Mouse (Mus musculus): ENCODE data around the gene 2200002J24Rik. TPM values are rescaled to one million over a fixed set of nuclear protein-coding genes. Genes with fewer than 3 reads are reported as not detected.
A peak's percentile ranks its signal among the peaks of the same experiment; 100 is the strongest.

2200002J24Rik gene
- polyA plus RNA-seq, 1 experiment from 2014 or later: not detected

DNA sequence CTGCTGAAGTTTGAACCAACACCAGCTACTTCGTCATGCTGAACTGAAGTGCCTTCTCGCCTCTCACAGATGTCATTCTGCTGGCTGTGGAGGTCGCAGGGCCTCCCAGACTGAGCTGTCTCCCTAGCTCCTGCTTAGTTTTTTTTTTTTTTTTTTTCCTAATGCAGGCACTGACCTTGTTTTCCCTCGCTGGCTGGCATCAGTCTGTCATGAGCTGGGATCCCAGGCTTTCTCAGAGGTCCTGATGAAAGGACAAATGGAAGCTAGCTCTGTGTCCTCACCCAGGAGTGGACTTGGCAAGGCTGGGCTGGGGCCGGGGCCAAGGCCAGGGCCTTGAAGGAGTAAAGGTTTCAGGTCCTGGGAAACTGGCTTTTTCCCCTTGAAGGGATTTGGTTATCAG lies 16.8 kb upstream of the 2200002J24Rik start:
- H3K36me3 ChIP-seq (ENCODE audit: control insufficient read depth, insufficient read depth, low read length): no peaks in the 10 kb centered on the region
- no peak overlapping the region for H3K9ac ChIP-seq (ENCODE audit: low read length)
- H3K27me3 ChIP-seq (ENCODE audit: control insufficient read depth, insufficient read depth, low read length): no peaks in the 10 kb centered on the region; the same call in 1 of the 2 replicates
- no peak overlapping the region for H3K4me2 ChIP-seq (ENCODE audit: low read depth, severe bottlenecking)
- no peaks in the 10 kb centered on the region for H3K9me3 ChIP-seq (ENCODE audit: control insufficient read depth, low read length)
- WGBS: 58% methylated on average over 5 of the region's 5 CpGs
- no peak for ATAC-seq (ENCODE audit: insufficient number of reproducible peaks, low FRiP score, low TSS enrichment, low read depth)
- no peak for DNase-seq (ENCODE audit: low spot score)
- H3K4me1 ChIP-seq (ENCODE audit: control insufficient read depth, insufficient read depth, low read length): no peaks in the 10 kb centered on the region
- no peak overlapping the region for H3K27ac ChIP-seq (replicated peaks; ENCODE audit: low read depth, low read length)
- no peak overlapping the region for H3K4me3 ChIP-seq (ENCODE audit: low read depth, low read length)

DNA sequence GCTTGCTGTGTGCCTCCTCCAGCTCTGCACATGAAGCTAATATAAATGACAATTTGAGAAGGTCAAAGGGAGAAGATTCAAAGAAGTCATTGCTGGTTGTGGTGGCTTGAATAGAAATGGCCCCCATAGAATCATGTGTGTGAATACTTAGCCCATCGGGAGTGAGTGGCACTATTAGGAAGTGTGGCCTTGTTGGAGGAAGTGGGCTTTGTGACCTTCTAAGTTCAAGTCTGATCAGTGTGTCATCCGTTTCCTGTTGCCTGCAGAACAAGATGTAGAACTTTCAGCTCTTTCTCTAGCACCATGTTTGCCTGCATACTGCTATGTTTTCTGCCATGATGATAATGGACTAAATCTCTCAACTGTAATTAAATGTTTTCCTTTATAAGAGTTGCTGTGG lies 15.3 kb upstream of the 2200002J24Rik start:
- 74% methylated on average over 2 of the region's 2 CpGs for WGBS
- H3K9ac ChIP-seq (ENCODE audit: low read length): no peak overlapping the region
- DNase-seq (ENCODE audit: low spot score) (no peak), ATAC-seq (ENCODE audit: insufficient number of reproducible peaks, low FRiP score, low TSS enrichment, low read depth) (no peak)
- H3K9me3 ChIP-seq (ENCODE audit: control insufficient read depth, low read length): no peaks in the 10 kb centered on the region
- no peak overlapping the region for H3K4me2 ChIP-seq (ENCODE audit: low read depth, severe bottlenecking)
- H3K36me3 ChIP-seq (ENCODE audit: control insufficient read depth, insufficient read depth, low read length): no peaks in the 10 kb centered on the region
- no peaks in the 10 kb centered on the region for H3K4me1 ChIP-seq (ENCODE audit: control insufficient read depth, insufficient read depth, low read length)
- no peak overlapping the region for H3K27ac ChIP-seq (replicated peaks; ENCODE audit: low read depth, low read length)
- no peak overlapping the region for H3K4me3 ChIP-seq (ENCODE audit: low read depth, low read length)
- H3K27me3 ChIP-seq (ENCODE audit: control insufficient read depth, insufficient read depth, low read length): peaks cover 9% of the 10 kb centered on the region

DNA sequence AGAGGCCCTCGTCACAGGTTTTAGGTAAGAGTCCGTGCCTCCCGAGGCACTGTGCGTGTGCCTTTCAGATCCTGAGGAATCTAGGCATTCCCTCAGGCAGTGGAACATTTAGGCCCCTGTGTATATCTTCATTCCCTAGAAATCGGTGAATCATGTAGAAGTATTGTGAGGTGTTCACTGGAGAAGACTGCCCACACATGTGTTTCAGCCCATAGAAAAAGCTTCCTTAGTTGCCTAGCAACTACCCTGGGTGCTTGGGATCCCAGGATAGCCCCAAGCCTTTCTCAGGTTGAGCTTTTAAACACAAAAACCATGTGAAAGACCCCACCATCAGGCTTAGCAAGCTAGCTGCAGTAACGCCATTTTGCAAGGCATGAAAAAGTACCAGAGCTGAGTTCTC lies 10.4 kb upstream of the 2200002J24Rik start:
- Histone ChIP-seq H3K27ac (replicated peaks; ENCODE audit: low read depth, low read length) (no peak overlapping the region), H3K4me1 (ENCODE audit: control insufficient read depth, insufficient read depth, low read length) (no peaks in the 10 kb centered on the region), H3K9me3 (ENCODE audit: control insufficient read depth, low read length) (no peaks in the 10 kb centered on the region), H3K27me3 (ENCODE audit: control insufficient read depth, insufficient read depth, low read length) (peaks cover 9% of the 10 kb centered on the region), H3K4me2 (ENCODE audit: low read depth, severe bottlenecking) (no peak overlapping the region), H3K4me3 (ENCODE audit: low read depth, low read length) (no peak overlapping the region), H3K9ac (ENCODE audit: low read length) (no peak overlapping the region), H3K36me3 (ENCODE audit: control insufficient read depth, insufficient read depth, low read length) (no peaks in the 10 kb centered on the region)
- DNase-seq (ENCODE audit: low spot score) (no peak), ATAC-seq (ENCODE audit: insufficient number of reproducible peaks, low FRiP score, low TSS enrichment, low read depth) (no peak)
- 78% methylated on average over 6 of the region's 6 CpGs for WGBS

DNA sequence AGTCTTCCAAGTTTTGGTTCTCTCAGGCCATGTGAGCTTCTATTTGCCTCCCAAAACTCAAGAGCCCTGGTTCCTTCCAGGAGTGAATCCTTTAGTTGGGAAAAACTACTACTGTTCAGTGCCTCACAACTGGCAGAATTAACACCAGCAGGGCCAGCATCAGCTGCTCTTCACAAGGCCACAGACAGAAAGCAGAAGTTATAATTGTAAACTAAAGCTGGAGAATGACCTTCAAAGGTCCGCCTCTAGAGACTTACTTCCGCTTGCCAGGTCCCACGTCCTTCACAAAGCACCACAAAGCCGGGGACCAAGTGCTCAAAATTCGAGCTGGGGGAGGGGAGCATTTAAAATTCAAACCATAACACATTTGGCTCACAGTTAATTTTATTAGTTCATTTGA lies 625 bp upstream of the 2200002J24Rik start:
- no peak for DNase-seq (ENCODE audit: low spot score)
- no peaks in the 10 kb centered on the region for H3K36me3 ChIP-seq (ENCODE audit: control insufficient read depth, insufficient read depth, low read length)
- 68% methylated on average over 5 of the region's 5 CpGs for WGBS
- H3K4me1 ChIP-seq (ENCODE audit: control insufficient read depth, insufficient read depth, low read length): no peaks in the 10 kb centered on the region
- ATAC-seq (ENCODE audit: insufficient number of reproducible peaks, low FRiP score, low TSS enrichment, low read depth): no peak
- no peaks in the 10 kb centered on the region for H3K9me3 ChIP-seq (ENCODE audit: control insufficient read depth, low read length)
- H3K9ac ChIP-seq (ENCODE audit: low read length): no peak overlapping the region
- no peak overlapping the region for H3K4me3 ChIP-seq (ENCODE audit: low read depth, low read length)
- H3K27ac ChIP-seq (replicated peaks; ENCODE audit: low read depth, low read length): no peak overlapping the region
- H3K27me3 ChIP-seq (ENCODE audit: control insufficient read depth, insufficient read depth, low read length): no peaks in the 10 kb centered on the region
- H3K4me2 ChIP-seq (ENCODE audit: low read depth, severe bottlenecking): no peak overlapping the region

DNA sequence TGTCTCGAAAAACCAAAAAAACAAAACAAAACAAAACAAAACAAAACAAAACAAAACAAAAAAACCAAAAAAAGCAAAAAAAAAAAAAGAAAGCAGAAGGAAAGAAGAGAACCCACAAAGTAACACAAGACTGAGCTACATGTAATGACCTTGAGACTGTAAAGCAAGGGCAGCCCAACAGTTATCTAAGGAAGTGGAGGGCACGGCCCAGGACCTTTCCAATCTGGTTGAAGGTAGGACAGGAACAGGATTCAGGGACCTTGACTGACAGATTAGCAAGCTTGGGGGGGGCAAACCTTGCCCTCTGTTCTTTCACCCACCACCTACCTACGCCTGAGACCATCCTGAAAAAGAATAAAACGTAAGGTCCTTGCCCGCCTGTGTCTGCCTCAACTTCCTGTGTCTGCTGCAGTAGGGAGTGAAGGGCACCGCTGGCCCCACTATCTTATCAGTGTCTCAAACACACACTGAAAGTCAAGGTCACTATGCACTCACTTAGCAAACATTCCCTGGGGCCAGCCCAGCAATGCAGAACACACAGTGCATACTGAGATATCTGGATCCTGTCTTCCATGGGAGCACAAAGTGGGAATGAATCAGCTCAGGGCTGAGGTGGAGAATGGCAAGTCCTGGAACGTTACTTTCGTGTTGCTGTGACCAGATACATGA lies 7.6 kb downstream of the 2200002J24Rik start:
- H3K27ac ChIP-seq (replicated peaks; ENCODE audit: low read depth, low read length): no peak overlapping the region
- H3K9ac ChIP-seq (ENCODE audit: low read length): no peak overlapping the region
- H3K4me2 ChIP-seq (ENCODE audit: low read depth, severe bottlenecking): no peak overlapping the region
- 75% methylated on average over 8 of the region's 8 CpGs for WGBS
- ATAC-seq (ENCODE audit: insufficient number of reproducible peaks, low FRiP score, low TSS enrichment, low read depth) (no peak), DNase-seq (ENCODE audit: low spot score) (no peak)
- H3K27me3 ChIP-seq (ENCODE audit: control insufficient read depth, insufficient read depth, low read length): no peaks in the 10 kb centered on the region
- no peak overlapping the region for H3K4me3 ChIP-seq (ENCODE audit: low read depth, low read length)
- no peaks in the 10 kb centered on the region for H3K9me3 ChIP-seq (ENCODE audit: control insufficient read depth, low read length)
- no peaks in the 10 kb centered on the region for H3K36me3 ChIP-seq (ENCODE audit: control insufficient read depth, insufficient read depth, low read length)
- H3K4me1 ChIP-seq (ENCODE audit: control insufficient read depth, insufficient read depth, low read length): no peaks in the 10 kb centered on the region

DNA sequence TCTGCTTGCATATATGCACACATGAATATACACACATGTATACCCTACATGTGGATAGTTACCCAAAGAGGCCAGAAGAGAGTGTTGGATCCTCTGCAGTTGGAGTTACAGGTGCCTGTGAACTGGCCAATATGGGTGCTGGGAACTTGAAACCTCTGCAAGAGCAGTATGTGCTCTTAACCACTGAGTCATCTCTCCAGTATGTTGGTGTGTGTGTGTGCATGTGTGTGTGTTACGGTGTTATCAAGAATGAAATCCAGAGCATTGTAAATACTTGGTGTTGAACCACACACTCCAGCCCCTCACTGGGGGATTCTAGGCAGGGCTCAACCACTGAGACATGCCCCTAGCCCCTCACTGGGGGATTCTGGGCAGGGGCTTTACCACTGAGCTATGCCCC lies 8.7 kb downstream of the 2200002J24Rik start:
- H3K27ac ChIP-seq (replicated peaks; ENCODE audit: low read depth, low read length): no peak overlapping the region
- H3K4me3 ChIP-seq (ENCODE audit: low read depth, low read length): no peak overlapping the region
- H3K27me3 ChIP-seq (ENCODE audit: control insufficient read depth, insufficient read depth, low read length): no peaks in the 10 kb centered on the region
- WGBS: 100% methylated on average over 1 of the region's 1 CpGs
- DNase-seq (ENCODE audit: low spot score): no peak
- H3K4me2 ChIP-seq (ENCODE audit: low read depth, severe bottlenecking): no peak overlapping the region
- H3K9ac ChIP-seq (ENCODE audit: low read length): no peak overlapping the region
- H3K9me3 ChIP-seq (ENCODE audit: control insufficient read depth, low read length): no peaks in the 10 kb centered on the region
- ATAC-seq (ENCODE audit: insufficient number of reproducible peaks, low FRiP score, low TSS enrichment, low read depth): no peak
- H3K36me3 ChIP-seq (ENCODE audit: control insufficient read depth, insufficient read depth, low read length): no peaks in the 10 kb centered on the region
- no peaks in the 10 kb centered on the region for H3K4me1 ChIP-seq (ENCODE audit: control insufficient read depth, insufficient read depth, low read length)

DNA sequence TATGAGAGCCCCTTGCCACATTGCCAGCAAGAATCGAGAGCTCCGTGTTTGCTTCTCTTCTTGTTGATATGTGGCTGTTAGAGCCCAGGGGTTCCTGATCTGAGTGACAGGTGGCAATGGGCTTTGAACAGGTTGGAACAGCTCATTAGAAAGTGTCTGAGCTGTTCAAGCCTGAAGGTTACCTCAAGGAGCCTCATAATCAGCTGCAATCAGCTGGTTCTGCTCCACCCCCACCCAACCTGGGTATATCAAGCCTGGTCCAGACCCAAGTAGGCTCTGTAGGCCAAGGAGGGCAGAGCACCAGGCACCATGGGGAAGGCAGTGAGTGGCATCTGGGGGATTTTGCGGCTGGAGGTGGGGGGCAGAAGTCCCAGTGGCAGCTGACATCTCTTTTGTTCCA lies 13.2 kb downstream of the 2200002J24Rik start, which contains the start of gene Atp4a:
Gene Atp4a, plus strand, starts transcription at position 268 of the 400 bp plus-strand sequence.
- Histone ChIP-seq H3K4me1 (ENCODE audit: control insufficient read depth, insufficient read depth, low read length) (no peaks in the 10 kb centered on the region), H3K4me3 (ENCODE audit: low read depth, low read length) (no peak within 1 kb of the TSS), H3K27ac (replicated peaks; ENCODE audit: low read depth, low read length) (no peak within 1 kb of the TSS), H3K27me3 (ENCODE audit: control insufficient read depth, insufficient read depth, low read length) (peaks cover 5% of the 10 kb centered on the region), H3K4me2 (ENCODE audit: low read depth, severe bottlenecking) (no peak within 1 kb of the TSS), H3K9ac (ENCODE audit: low read length) (no peak within 1 kb of the TSS), H3K36me3 (ENCODE audit: control insufficient read depth, insufficient read depth, low read length) (no peaks in the 10 kb centered on the region), H3K9me3 (ENCODE audit: control insufficient read depth, low read length) (no peaks in the 10 kb centered on the region)
- DNase-seq (ENCODE audit: low spot score) (no peak), ATAC-seq (ENCODE audit: insufficient number of reproducible peaks, low FRiP score, low TSS enrichment, low read depth) (no peak)
- 83% methylated on average over 3 of the region's 3 CpGs for WGBS

DNA sequence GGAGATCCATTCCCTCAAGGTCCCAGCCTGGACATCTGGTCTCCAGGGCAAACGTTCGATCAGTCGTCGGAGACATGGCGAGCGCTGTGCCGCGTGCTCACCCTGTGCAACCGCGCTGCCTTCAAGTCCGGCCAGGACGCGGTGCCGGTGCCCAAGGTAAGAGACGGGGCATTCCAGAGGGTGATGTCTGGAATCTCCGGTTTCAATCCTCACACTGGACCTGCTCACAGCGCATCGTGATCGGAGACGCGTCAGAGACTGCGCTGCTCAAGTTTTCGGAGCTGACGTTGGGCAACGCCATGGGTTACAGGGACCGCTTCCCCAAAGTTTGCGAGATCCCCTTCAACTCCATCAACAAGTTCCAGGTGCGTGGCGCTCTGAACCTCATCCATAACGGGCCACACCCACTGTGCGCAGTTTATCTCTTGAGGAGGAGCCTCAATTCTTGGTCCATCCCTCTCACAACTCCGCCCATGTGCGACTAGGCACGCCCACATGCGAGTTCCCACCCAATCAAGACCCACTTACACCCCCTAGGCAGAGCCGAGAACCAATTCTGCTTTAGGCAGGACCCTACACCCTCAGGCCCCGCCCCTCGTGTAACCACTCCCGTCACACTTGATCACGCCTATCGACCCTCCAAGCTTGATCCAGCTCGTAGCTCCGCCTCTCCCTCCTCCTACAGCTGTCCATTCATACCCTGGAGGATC lies 18.4 kb downstream of the 2200002J24Rik start:
- no peaks in the 10 kb centered on the region for H3K4me1 ChIP-seq (ENCODE audit: control insufficient read depth, insufficient read depth, low read length)
- 2% methylated on average over 43 of the region's 43 CpGs for WGBS
- no peaks in the 10 kb centered on the region for H3K9me3 ChIP-seq (ENCODE audit: control insufficient read depth, low read length)
- ATAC-seq (ENCODE audit: insufficient number of reproducible peaks, low FRiP score, low TSS enrichment, low read depth) (peak; percentile 84), DNase-seq (ENCODE audit: low spot score) (peak; percentile 82)
- no peak overlapping the region for H3K9ac ChIP-seq (ENCODE audit: low read length)
- no peaks in the 10 kb centered on the region for H3K36me3 ChIP-seq (ENCODE audit: control insufficient read depth, insufficient read depth, low read length)
- H3K27ac ChIP-seq (replicated peaks; ENCODE audit: low read depth, low read length): no peak overlapping the region
- peak overlapping the region; percentile 21 for H3K4me3 ChIP-seq (ENCODE audit: low read depth, low read length)
- peaks cover 14% of the 10 kb centered on the region for H3K27me3 ChIP-seq (ENCODE audit: control insufficient read depth, insufficient read depth, low read length)
- peak overlapping the region; percentile 52 for H3K4me2 ChIP-seq (ENCODE audit: low read depth, severe bottlenecking)

Measured in limb, embryonic 11.5 days (tissue).